Mouse (Mus musculus) forebrain, embryonic 14.5 days (tissue): ENCODE data around the gene Cilp2. TPM values are rescaled to one million over a fixed set of nuclear protein-coding genes. Genes with fewer than 3 reads are reported as not detected.

Source experiments
- ATAC-seq: fragments of 200-750 bp; cut with Nextera tagmentation; 2 replicates; pipeline ENCODE4 v1.8.0; 2017; ENCODE audit warnings: mild to moderate bottlenecking, moderate library complexity
- DNase-seq: peaks from one replicate; pipeline ENCODE4 v3.0.0-alpha.2; 2015; ENCODE audit warnings: low spot score
- H3K27ac ChIP-seq: fragments of 300-500 bp; sonication (generic); 2 replicates; pipeline ENCODE4 v1.5.1; 2014; ENCODE audit warnings: low read depth, mild to moderate bottlenecking, control low read depth, low read length, moderate library complexity
- H3K27me3 ChIP-seq: fragments of 300-500 bp; sonication (generic); replicated peaks from 2 replicates; pipeline ENCODE4 v1.6.1; 2014; ENCODE audit warnings: low read length, control low read depth, mixed read lengths; ENCODE audit not compliant: control insufficient read depth, insufficient read depth
- H3K36me3 ChIP-seq: fragments of 300-500 bp; sonication (generic); 2 replicates; pipeline ENCODE4 v1.6.1; 2014; ENCODE audit warnings: low read length, control low read depth; ENCODE audit not compliant: control insufficient read depth, insufficient read depth
- H3K4me1 ChIP-seq: fragments of 300-500 bp; sonication (generic); 2 replicates; pipeline ENCODE4 v1.6.1; 2014; ENCODE audit warnings: antibody characterized with exemption, low read length, control low read depth; ENCODE audit not compliant: control insufficient read depth, insufficient read depth
- H3K4me2 ChIP-seq: fragments of 300-500 bp; sonication (generic); 2 replicates; pipeline ENCODE4 v1.6.1; 2014; ENCODE audit warnings: mild to moderate bottlenecking, control low read depth, low read length
- H3K4me3 ChIP-seq: fragments of 300-500 bp; sonication (generic); 2 replicates; pipeline ENCODE4 v1.5.1; 2014; ENCODE audit warnings: low read depth, low read length, control low read depth
- H3K9ac ChIP-seq: fragments of 300-500 bp; sonication (generic); 2 replicates; pipeline ENCODE4 v1.6.1; 2014; ENCODE audit warnings: mild to moderate bottlenecking, low read length, control low read depth, moderate library complexity
- H3K9me3 ChIP-seq: fragments of 300-500 bp; sonication (generic); replicated peaks from 2 replicates; pipeline ENCODE4 v1.6.1; 2016; ENCODE audit warnings: low read length, control low read depth, mixed read lengths; ENCODE audit not compliant: control insufficient read depth
- WGBS: fragments of 180-500 bp; shearing (Covaris S2); extraction: QIAGEN DNeasy Blood & Tissue Kit; methylation state at CpG from one replicate; pipeline ENCODE4 v1.1.7; 2014; 5-methylcytosine and 5-hydroxymethylcytosine counted together
- polyA plus RNA-seq: library from polyadenylated mRNA; unstranded; fragments of >200 nt; fragmentation: Nextera tagmentation; extraction: Ambion mirVana; gene quantifications from 2 replicates; pipeline ENCODE4 v1.2.1, GENCODE M21; 2014

The Cilp2 gene
- polyA plus RNA-seq, 1 experiment from 2014 or later = 2.0 TPM

GRCm38 (mm10) chr8:69919876-69920662, 32.6 kb upstream of the Cilp2 start:
- no peak overlapping the region for H3K4me3 ChIP-seq
- no peaks in the 10 kb centered on the region for H3K27me3 ChIP-seq
- DNase-seq = peak; percentile 80
- peak overlapping the region; percentile 12; the same call in 1 of the 2 replicates for H3K4me2 ChIP-seq
- ATAC-seq = peak; percentile 63
- H3K27ac ChIP-seq = peak overlapping the region; percentile 49; the same call in 1 of the 2 replicates
- H3K36me3 ChIP-seq = peaks cover 25% of the 10 kb centered on the region
- H3K9ac ChIP-seq = peak overlapping the region; percentile 26; the same call in 1 of the 2 replicates
- H3K9me3 ChIP-seq = no peaks in the 10 kb centered on the region
- 48% methylated on average over 11 of the region's 11 CpGs for WGBS
- H3K4me1 ChIP-seq = peaks cover 6% of the 10 kb centered on the region; the same call in 1 of the 2 replicates

GRCm38 (mm10) chr8:69919010-69919409, 31.5 kb upstream of the Cilp2 start:
- Histone ChIP-seq H3K4me3 (no peak overlapping the region), H3K27ac (peak overlapping the region; percentile 9; the same call in 1 of the 2 replicates), H3K4me1 (peaks cover 6% of the 10 kb centered on the region; the same call in 1 of the 2 replicates), H3K36me3 (peaks cover 34% of the 10 kb centered on the region), H3K9ac (no peak overlapping the region), H3K9me3 (no peaks in the 10 kb centered on the region), H3K27me3 (no peaks in the 10 kb centered on the region), H3K4me2 (no peak overlapping the region)
- peak; percentile 90 for DNase-seq
- peak; percentile 73 for ATAC-seq
- WGBS = 80% methylated on average over 1 of the region's 1 CpGs

- Histone ChIP-seq H3K4me3 (no peak overlapping the region), H3K9ac (no peak overlapping the region), H3K36me3 (peaks cover 39% of the 10 kb centered on the region), H3K27me3 (no peaks in the 10 kb centered on the region), H3K4me2 (no peak overlapping the region), H3K4me1 (peaks cover 6% of the 10 kb centered on the region; the same call in 1 of the 2 replicates), H3K9me3 (no peaks in the 10 kb centered on the region), H3K27ac (no peak overlapping the region)
- no peak for DNase-seq
- ATAC-seq = no peak; the same call in 1 of the 2 replicates
Observed at GRCm38 (mm10) chr8:69918506-69918905, 31.0 kb upstream of the Cilp2 start.

- DNase-seq (peak; percentile 58), ATAC-seq (no peak)
- Histone ChIP-seq H3K4me3 (no peak overlapping the region), H3K9me3 (no peaks in the 10 kb centered on the region), H3K27me3 (no peaks in the 10 kb centered on the region), H3K36me3 (peaks cover 67% of the 10 kb centered on the region), H3K27ac (no peak overlapping the region), H3K9ac (no peak overlapping the region), H3K4me1 (peaks cover 6% of the 10 kb centered on the region; the same call in 1 of the 2 replicates), H3K4me2 (no peak overlapping the region)
- WGBS = 32% methylated on average over 5 of the region's 5 CpGs
Observed at GRCm38 (mm10) chr8:69915748-69916147, 28.3 kb upstream of the Cilp2 start.

- Histone ChIP-seq H3K27ac (no peak overlapping the region), H3K36me3 (peaks cover 79% of the 10 kb centered on the region), H3K9me3 (no peaks in the 10 kb centered on the region)
Observed at GRCm38 (mm10) chr8:69914526-69914925, 27.0 kb upstream of the Cilp2 start.

GRCm38 (mm10) chr8:69912478-69913074, 25.1 kb upstream of the Cilp2 start:
- Histone ChIP-seq H3K36me3 (peaks cover 92% of the 10 kb centered on the region), H3K4me3 (no peak overlapping the region), H3K4me1 (no peaks in the 10 kb centered on the region), H3K27ac (no peak overlapping the region), H3K9ac (no peak overlapping the region), H3K9me3 (no peaks in the 10 kb centered on the region), H3K27me3 (no peaks in the 10 kb centered on the region), H3K4me2 (no peak overlapping the region)
- no peak for ATAC-seq
- 90% methylated on average over 12 of the region's 12 CpGs for WGBS
- no peak for DNase-seq

More at GRCm38 (mm10) chr8:69914526-69914925, 27.0 kb upstream of the Cilp2 start:
- ATAC-seq (no peak), DNase-seq (no peak)
- Histone ChIP-seq H3K4me2 (no peak overlapping the region), H3K4me1 (no peaks in the 10 kb centered on the region), H3K9ac (no peak overlapping the region), H3K27me3 (no peaks in the 10 kb centered on the region), H3K4me3 (no peak overlapping the region)
- WGBS = 90% methylated on average over 4 of the region's 4 CpGs

GRCm38 (mm10) chr8:69911917-69912316, 24.4 kb upstream of the Cilp2 start:
- WGBS = 95% methylated on average over 13 of the region's 13 CpGs
- peaks cover 90% of the 10 kb centered on the region for H3K36me3 ChIP-seq
- no peak for ATAC-seq
- no peaks in the 10 kb centered on the region for H3K9me3 ChIP-seq
- H3K4me3 ChIP-seq = no peak overlapping the region
- no peaks in the 10 kb centered on the region for H3K4me1 ChIP-seq
- DNase-seq = no peak
- no peak overlapping the region for H3K4me2 ChIP-seq
- no peak overlapping the region for H3K27ac ChIP-seq
- no peak overlapping the region for H3K9ac ChIP-seq
- H3K27me3 ChIP-seq = no peaks in the 10 kb centered on the region

GRCm38 (mm10) chr8:69907106-69907505, 19.6 kb upstream of the Cilp2 start:
- Histone ChIP-seq H3K36me3 (peaks cover 45% of the 10 kb centered on the region), H3K4me2 (no peak overlapping the region), H3K4me1 (peaks cover 4% of the 10 kb centered on the region), H3K9ac (no peak overlapping the region), H3K4me3 (no peak overlapping the region), H3K27ac (no peak overlapping the region), H3K27me3 (no peaks in the 10 kb centered on the region), H3K9me3 (no peaks in the 10 kb centered on the region)
- WGBS = 89% methylated on average over 2 of the region's 2 CpGs
- ATAC-seq (no peak), DNase-seq (no peak)

- Histone ChIP-seq H3K4me3 (no peak overlapping the region), H3K9ac (no peak overlapping the region), H3K9me3 (no peaks in the 10 kb centered on the region), H3K36me3 (peaks cover 37% of the 10 kb centered on the region), H3K4me1 (peaks cover 8% of the 10 kb centered on the region), H3K27ac (no peak overlapping the region), H3K4me2 (no peak overlapping the region), H3K27me3 (no peaks in the 10 kb centered on the region)
- no peak for ATAC-seq
- 93% methylated on average over 2 of the region's 2 CpGs for WGBS
- DNase-seq = no peak
Observed at GRCm38 (mm10) chr8:69906260-69906659, 18.8 kb upstream of the Cilp2 start.
